Mouse (Mus musculus) liver, adult 2 months (tissue): ENCODE measurements around the gene Cdc42ep5.

Source experiments
- CTCF ChIP-seq: fragments of 200-500 bp; IDR thresholded peaks from 2 replicates; pipeline ENCODE4 v1.5.1; 2011; ENCODE audit warnings: low read depth, low read length, control low read depth
- POLR2A ChIP-seq: fragments of 200-500 bp; IDR thresholded peaks from 2 replicates; pipeline ENCODE4 v1.6.1; 2011; ENCODE audit warnings: low read length, control low read depth; ENCODE audit not compliant: insufficient read depth; ENCODE audit errors: extremely low read depth

DNA sequence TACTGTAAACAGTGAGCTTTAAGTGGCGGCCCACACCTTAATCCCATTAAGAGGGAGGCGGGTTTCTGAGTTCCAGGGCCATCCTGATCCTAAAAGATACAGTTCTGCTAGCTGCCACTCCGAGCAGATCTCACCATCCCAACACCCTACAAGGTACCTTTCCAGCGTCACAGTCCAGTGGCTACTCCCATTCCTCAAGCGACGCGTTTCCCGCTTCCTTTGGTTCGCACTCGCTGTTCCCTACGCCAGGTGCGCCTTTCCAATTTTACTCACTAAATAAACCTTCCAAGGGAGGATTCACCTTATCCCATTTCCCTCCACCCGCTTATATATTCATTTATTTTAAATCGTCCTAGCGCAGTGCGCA is 28.3 kb downstream of the Cdc42ep5 start:
- TF ChIP-seq POLR2A (no peak), CTCF (no peak)
